Mouse (Mus musculus) cerebellum, postnatal 10 days (tissue): ENCODE results near the gene Zfp335.
"Not testable (repeated sequence)": the region's sequence is repeated elsewhere in the genome, so short reads cannot be mapped to it uniquely, and the experiment has no call there.

ENCODE experiments used
- DNase-seq, 2 experiments: peaks; one replicate each; pipeline ENCODE4 v3.0.0; 2021; ENCODE audit warnings: mixed read lengths in 2 of 2

Gene Zfp335

GRCm38 (mm10) chr2:164892696-164893216 lies 18.8 kb downstream of the Zfp335 start:
- DNase-seq = peak; percentile 58 to 59

GRCm38 (mm10) chr2:164891908-164892695 lies 19.5 kb downstream of the Zfp335 start:
- DNase-seq = peak; percentile 65 to 67

- peak in 1 of 2 experiments; percentile 24 for DNase-seq
Observed at GRCm38 (mm10) chr2:164891056-164891834, 20.3 kb downstream of the Zfp335 start.

GRCm38 (mm10) chr2:164890411-164891049 lies 21.0 kb downstream of the Zfp335 start:
- DNase-seq = no peak

GRCm38 (mm10) chr2:164889960-164890359 lies 21.6 kb downstream of the Zfp335 start:
- DNase-seq = no peak

GRCm38 (mm10) chr2:164888996-164889395 lies 22.6 kb downstream of the Zfp335 start:
- no peak for DNase-seq

GRCm38 (mm10) chr2:164886617-164887016 lies 24.9 kb downstream of the Zfp335 start:
- no peak for DNase-seq

GRCm38 (mm10) chr2:164885788-164886187 lies 25.8 kb downstream of the Zfp335 start:
- DNase-seq = peak; percentile 95 to 96

- DNase-seq = no peak
Observed at GRCm38 (mm10) chr2:164882619-164883018, 28.9 kb downstream of the Zfp335 start.

GRCm38 (mm10) chr2:164879568-164880277 lies 31.8 kb downstream of the Zfp335 start:
- DNase-seq = peak; percentile 98

- DNase-seq = peak; percentile 98
Observed at GRCm38 (mm10) chr2:164879228-164879567, 32.4 kb downstream of the Zfp335 start, which contains the start of gene Pcif1. Gene Pcif1, plus strand, starts transcription at chr2:164879304.

GRCm38 (mm10) chr2:164878509-164879227 lies 32.9 kb downstream of the Zfp335 start:
- peak; percentile 73 to 75 for DNase-seq

- DNase-seq = not testable (repeated sequence)
Observed at GRCm38 (mm10) chr2:164877376-164878215, 34.0 kb downstream of the Zfp335 start.

GRCm38 (mm10) chr2:164875648-164876047 lies 35.9 kb downstream of the Zfp335 start:
- not testable (repeated sequence) for DNase-seq

- no peak for DNase-seq
Observed at GRCm38 (mm10) chr2:164874239-164874769, 37.3 kb downstream of the Zfp335 start.

- no peak for DNase-seq
Observed at GRCm38 (mm10) chr2:164873621-164874020, 37.9 kb downstream of the Zfp335 start.

- no peak for DNase-seq
Observed at GRCm38 (mm10) chr2:164871602-164872303, 39.8 kb downstream of the Zfp335 start.

- no peak for DNase-seq
Observed at GRCm38 (mm10) chr2:164868491-164868890, 43.1 kb downstream of the Zfp335 start.

- DNase-seq = no peak
Observed at GRCm38 (mm10) chr2:164867566-164867965, 44.0 kb downstream of the Zfp335 start.
